ENCODE assay signal across 9 mouse cellular contexts in genomic region chr2:38711421-38711861, GRCm38 (mm10). TPM values are rescaled to one million over a fixed set of nuclear protein-coding genes. Genes with fewer than 3 reads are reported as not detected.
DNase-seq lines count a peak whose midpoint lies in the region; ATAC-seq and TF ChIP-seq lines count a peak whose summit lies in the region.
"Had no signal": no experiment of that assay in that cellular context is flagged by ENCODE, and none has a peak within 500 bp of the region (broad histone marks: within the 10 kb centered on the region; RNA-seq: fewer than 3 reads in every experiment).

No protein-coding gene starts in this region.

- no peak for DNase-seq in gastrocnemius, adult 2 months
- no peak for DNase-seq in gastrocnemius, postnatal 4 days (ENCODE audit: low spot score in 2 of 2)
- DNase-seq in embryo, embryonic 11 days, result peak; percentile 42
- peak; percentile 95 for DNase-seq in midbrain, embryonic 11.5 days (ENCODE audit: low spot score, missing footprints)
- no peak for DNase-seq in cerebellum, adult 11-12 months
- no peak for DNase-seq in gastrocnemius, adult 8-10 months (ENCODE audit: low spot score in 2 of 2)
- DNase-seq in left cerebral cortex, postnatal 36 days (ENCODE audit: low spot score in 2 of 2), result no peak

- no peak for TF ChIP-seq CTCF in gastrocnemius, adult 2 months (IDR thresholded peaks at IDR 0.05)

- no peaks in the 10 kb centered on the region for H3K36me3 ChIP-seq in hindbrain, embryonic 15.5 days
- H3K36me3 ChIP-seq in midbrain, embryonic 11.5 days (ENCODE audit: control insufficient read depth, insufficient read depth, low read length), result no peaks in the 10 kb centered on the region

- no peaks in the 10 kb centered on the region for H3K9me3 ChIP-seq in hindbrain, embryonic 15.5 days
- no peaks in the 10 kb centered on the region for H3K9me3 ChIP-seq in midbrain, embryonic 11.5 days (ENCODE audit: control insufficient read depth, low read length)

- H3K9ac ChIP-seq in hindbrain, embryonic 15.5 days, result no peak overlapping the region
- no peak overlapping the region for H3K9ac ChIP-seq in midbrain, embryonic 11.5 days (ENCODE audit: low read length)

- ATAC-seq in hindbrain, embryonic 15.5 days (ENCODE audit: low FRiP score, low read depth), result no peak
- no peak for ATAC-seq in midbrain, embryonic 11.5 days (ENCODE audit: low FRiP score)

- H3K27ac ChIP-seq in gastrocnemius, adult 2 months, result no peak overlapping the region
- no peak overlapping the region for H3K27ac ChIP-seq in hindbrain, embryonic 15.5 days (replicated peaks)
- no peak overlapping the region for H3K27ac ChIP-seq in midbrain, embryonic 11.5 days (ENCODE audit: low read depth, low read length)

- H3K4me2 ChIP-seq in hindbrain, embryonic 15.5 days, result peak overlapping the region; percentile 47
- peak overlapping the region; percentile 42 for H3K4me2 ChIP-seq in midbrain, embryonic 11.5 days

- intact Hi-C loops in gastrocnemius, adult 2 months (cut with DNase I), result no loop called here
- intact Hi-C loops in left cerebral cortex, postnatal 36 days (cut with DNase I), result no loop called here

- H3K4me3 ChIP-seq in gastrocnemius, adult 2 months, result peak overlapping the region; percentile 50
- H3K4me3 ChIP-seq in hindbrain, embryonic 15.5 days, result peak overlapping the region; percentile 24
- peak overlapping the region; percentile 24 for H3K4me3 ChIP-seq in midbrain, embryonic 11.5 days (ENCODE audit: low read depth, low read length)

- H3K4me1 ChIP-seq in hindbrain, embryonic 15.5 days (replicated peaks), result peaks cover 19% of the 10 kb centered on the region
- H3K4me1 ChIP-seq in midbrain, embryonic 11.5 days (ENCODE audit: control insufficient read depth, insufficient read depth, low read length), result peaks cover 18% of the 10 kb centered on the region

- H3K27me3 ChIP-seq in hindbrain, embryonic 15.5 days, result peaks cover 61% of the 10 kb centered on the region
- peaks cover 81% of the 10 kb centered on the region for H3K27me3 ChIP-seq in midbrain, embryonic 11.5 days (ENCODE audit: control insufficient read depth, insufficient read depth, low read length)

- 1% methylated on average over 40 of the region's 40 CpGs for WGBS in hindbrain, embryonic 15.5 days
- 1% methylated on average over 40 of the region's 40 CpGs for WGBS in midbrain, embryonic 11.5 days

RNA-seq across cellular contexts. Expression of gene Nr5a1, which starts 2.9 kb away (rescaled TPM):
- total RNA-seq in gastrocnemius, adult 2 months (2021), result not detected
- total RNA-seq in gastrocnemius, postnatal 4 days (2021), result under 1 TPM in 1 of 2 experiments, not detected in 1; 0.08 TPM
- polyA plus RNA-seq in hindbrain, embryonic 15.5 days (2015; fragmentation: Nextera tagmentation; extraction: Ambion mirVana), result 0.05 TPM in 1 of 2 replicates, not detected in the other
- 0.04 TPM in 1 of 2 replicates, not detected in the other for polyA plus RNA-seq in midbrain, embryonic 11.5 days (2014; fragmentation: Nextera tagmentation; extraction: Ambion mirVana)
- under 1 TPM in 2 of 4 experiments, not detected in 2; 0.12 to 0.16 TPM for total RNA-seq in gastrocnemius, adult 8-10 months (2022)
- under 1 TPM in 1 of 2 experiments, not detected in 1; 0.25 TPM for total RNA-seq in left cerebral cortex, postnatal 36 days (2021)
- polyA plus RNA-seq: cerebellum, adult 2 months had no signal

Comparison
In these comparisons a context has a peak if more than half of its experiments do, and no peak if none do; other contexts are left out.
1. DNase-seq: peak in embryo, embryonic 11 days (single experiment) and midbrain, embryonic 11.5 days (single experiment); none in gastrocnemius, adult 2 months (single experiment), gastrocnemius, postnatal 4 days (0 of 2), cerebellum, adult 11-12 months (single experiment), gastrocnemius, adult 8-10 months (0 of 2) and left cerebral cortex, postnatal 36 days (0 of 2).
2. Peak in every context shown above with its lines, with median percentiles within 50 percentile points of each other: H3K4me3 ChIP-seq.